Mouse (Mus musculus) MEL (cell line): ENCODE measurements around the gene Rabgap1l. TPM values are rescaled to one million over a fixed set of nuclear protein-coding genes. Genes with fewer than 3 reads are reported as not detected.

Experiments used
- DNase-seq: peaks from one replicate; pipeline ENCODE4 v3.0.0; 2011; ENCODE audit warnings: low read depth, low spot score
- H3K27ac ChIP-seq: 2 replicates; pipeline ENCODE4 v1.5.1; 2012; ENCODE audit warnings: low read depth, mild to moderate bottlenecking, control low read depth, low read length, moderate library complexity; ENCODE audit not compliant: control insufficient read depth
- H3K27me3 ChIP-seq, 2 experiments: fragments of 150-350 bp in 1 of 2; sonication (generic) in 1 of 2; 2 replicates each; pipeline ENCODE4 v1.6.1; 2012; ENCODE audit warnings: low read length in 2 of 2, mild to moderate bottlenecking in 2 of 2, improper control_type of control experiment in 1 of 2, moderate library complexity in 1 of 2; ENCODE audit not compliant: insufficient read depth in 2 of 2, control insufficient read depth in 1 of 2
- H3K36me3 ChIP-seq, 2 experiments: 2 replicates each; pipeline ENCODE4 v1.6.1; 2012 to 2014; ENCODE audit warnings: low read length in 2 of 2, improper control_type of control experiment in 1 of 2, inconsistent platforms in 1 of 2, mild to moderate bottlenecking in 1 of 2; ENCODE audit not compliant: insufficient read depth in 2 of 2, control insufficient read depth in 1 of 2
- H3K4me1 ChIP-seq, 2 experiments: fragments of 150-350 bp in 1 of 2; sonication (generic) in 1 of 2; 2 replicates each; pipeline ENCODE4 v1.6.1; 2012; ENCODE audit warnings: low read length in 2 of 2, improper control_type of control experiment in 1 of 2, mild to moderate bottlenecking in 1 of 2; ENCODE audit not compliant: insufficient read depth in 2 of 2, control insufficient read depth in 1 of 2
- H3K4me3 ChIP-seq, 2 experiments: fragments of 150-350 bp in 1 of 2; sonication (generic) in 1 of 2; 2 replicates each; pipeline ENCODE4 v1.5.1; 2012; ENCODE audit warnings: low read depth in 2 of 2, low read length in 2 of 2, mild to moderate bottlenecking in 2 of 2, moderate library complexity in 2 of 2, control low read depth in 1 of 2, improper control_type of control experiment in 1 of 2; ENCODE audit not compliant: control insufficient read depth in 1 of 2, insufficient read depth in 1 of 2
- H3K79me2 ChIP-seq: 2 replicates; pipeline ENCODE4 v1.6.1; 2012; ENCODE audit warnings: mild to moderate bottlenecking, low read length, moderate library complexity; ENCODE audit not compliant: control insufficient read depth, poor library complexity, insufficient read depth
- H3K9ac ChIP-seq: 2 replicates; pipeline ENCODE4 v1.6.1; 2012; ENCODE audit warnings: low read depth, mild to moderate bottlenecking, control low read depth, low read length, moderate library complexity; ENCODE audit not compliant: control insufficient read depth, poor library complexity, severe bottlenecking
- H3K9me3 ChIP-seq: fragments of 150-350 bp; sonication (generic); replicated peaks from 2 replicates; pipeline ENCODE4 v1.6.1; 2012; ENCODE audit warnings: mild to moderate bottlenecking, low read length, improper control_type of control experiment, moderate library complexity; ENCODE audit not compliant: insufficient read depth
- E2F4 ChIP-seq: IDR thresholded peaks from 2 replicates; pipeline ENCODE4 v1.6.1; 2011; ENCODE audit warnings: low read depth, low read length, improper control_type of control experiment, borderline replicate concordance
- GABPA ChIP-seq: IDR thresholded peaks from 2 replicates; pipeline ENCODE4 v1.6.1; 2012; ENCODE audit warnings: low read depth, mild to moderate bottlenecking, inconsistent platforms, low read length, improper control_type of control experiment, moderate library complexity
- HCFC1 ChIP-seq: IDR thresholded peaks from 2 replicates; pipeline ENCODE4 v1.6.1; 2012; ENCODE audit warnings: low read depth, mild to moderate bottlenecking, inconsistent platforms, low read length, improper control_type of control experiment, moderate library complexity
- JUND ChIP-seq: IDR thresholded peaks from 2 replicates; pipeline ENCODE4 v1.6.1; 2011; ENCODE audit warnings: low read depth, mild to moderate bottlenecking, improper control_type of control experiment, low read length
- KAT2A ChIP-seq: conservative IDR thresholded peaks from 2 replicates; pipeline ENCODE4 v1.6.1; 2012; ENCODE audit warnings: low read depth, low read length, improper control_type of control experiment, inconsistent platforms
- MEF2A ChIP-seq: IDR thresholded peaks from 2 replicates; pipeline ENCODE4 v1.6.1; 2014; ENCODE audit warnings: low read depth, mild to moderate bottlenecking, inconsistent platforms, low read length, improper control_type of control experiment; ENCODE audit not compliant: poor library complexity, insufficient replicate concordance, severe bottlenecking; ENCODE audit errors: extremely low read depth
- MXI1 ChIP-seq: IDR thresholded peaks from 2 replicates; pipeline ENCODE4 v1.6.1; 2011; ENCODE audit warnings: mild to moderate bottlenecking, low read depth, low read length, improper control_type of control experiment
- MYC ChIP-seq: IDR thresholded peaks from 2 replicates; pipeline ENCODE4 v1.6.1; 2011; ENCODE audit warnings: low read depth, mild to moderate bottlenecking, low read length, improper control_type of control experiment, moderate library complexity
- NELFE ChIP-seq: IDR thresholded peaks from 2 replicates; pipeline ENCODE4 v1.6.1; 2011; ENCODE audit warnings: low read depth, low read length, improper control_type of control experiment
- TAL1 ChIP-seq: IDR thresholded peaks from 2 replicates; pipeline ENCODE4 v1.6.1; 2012; ENCODE audit warnings: mild to moderate bottlenecking, inconsistent platforms, low read length, moderate library complexity, mixed read lengths
- TCF12 ChIP-seq: IDR thresholded peaks from 2 replicates; pipeline ENCODE4 v1.6.1; 2014; ENCODE audit warnings: low read depth, mild to moderate bottlenecking, inconsistent platforms, low read length, improper control_type of control experiment, moderate library complexity
- ZNF384 ChIP-seq: IDR thresholded peaks from 2 replicates; pipeline ENCODE4 v1.6.1; 2012; ENCODE audit warnings: low read depth, mild to moderate bottlenecking, inconsistent platforms, low read length, improper control_type of control experiment
- polyA plus RNA-seq, 2 experiments: library from polyadenylated mRNA; stranded (reverse) in 1 of 2; unstranded in 1 of 2; fragments of >175 nt in 1 of 2; fragments of >200 nt in 1 of 2; gene quantifications; 2 replicates each; pipeline versions ENCODE4 v1.2.1 to v1.2.4; 2012; ENCODE audit warnings: low replicate concordance in 2 of 2, low read depth in 1 of 2; ENCODE audit not compliant: insufficient read length in 2 of 2, insufficient read depth in 1 of 2, missing spikeins in 1 of 2
- total RNA-seq: library from RNA; depleted of rRNA; stranded (reverse); fragments of 300-350 nt; gene quantifications from 2 replicates; pipeline ENCODE4 v1.2.3, GENCODE M21; 2012

Gene Rabgap1l
- total and polyA plus RNA-seq, 3 experiments, result 24.1 to 26.2 TPM; not detected in 1

DNA sequence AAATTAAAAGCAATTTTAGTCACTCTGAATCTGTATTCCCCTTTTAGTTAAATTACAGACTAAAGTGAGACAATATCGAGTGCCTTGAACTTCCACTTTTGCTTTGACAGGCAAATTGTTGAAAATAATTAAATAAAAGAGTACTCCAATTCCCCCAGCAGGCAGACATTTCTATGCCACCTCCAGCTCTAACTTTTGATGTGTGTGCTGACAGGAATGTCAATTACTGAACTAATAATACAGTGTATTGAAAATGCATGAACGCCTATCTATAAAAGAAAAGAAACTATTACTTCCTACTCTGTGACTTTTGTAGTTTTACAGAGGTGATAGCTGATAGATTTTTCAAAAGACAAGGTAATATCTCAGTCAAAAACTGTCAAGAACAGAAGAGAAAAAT, 118.2 kb downstream of the Rabgap1l start:
- Histone ChIP-seq H3K36me3 (peaks cover 0 to 5% of the 10 kb centered on the region in 2 experiments; a peak in 1 of 4 replicates), H3K27ac (no peak overlapping the region), H3K9me3 (no peaks in the 10 kb centered on the region), H3K27me3 (no peaks in the 10 kb centered on the region), H3K4me3 (no peak overlapping the region), H3K9ac (no peak overlapping the region), H3K4me1 (peaks cover 0 to 3% of the 10 kb centered on the region in 2 experiments; a peak in 2 of 4 replicates), H3K79me2 (no peaks in the 10 kb centered on the region)
- DNase-seq, result no peak
- TF ChIP-seq NELFE (no peak), TAL1 (no peak), E2F4 (no peak)

DNA sequence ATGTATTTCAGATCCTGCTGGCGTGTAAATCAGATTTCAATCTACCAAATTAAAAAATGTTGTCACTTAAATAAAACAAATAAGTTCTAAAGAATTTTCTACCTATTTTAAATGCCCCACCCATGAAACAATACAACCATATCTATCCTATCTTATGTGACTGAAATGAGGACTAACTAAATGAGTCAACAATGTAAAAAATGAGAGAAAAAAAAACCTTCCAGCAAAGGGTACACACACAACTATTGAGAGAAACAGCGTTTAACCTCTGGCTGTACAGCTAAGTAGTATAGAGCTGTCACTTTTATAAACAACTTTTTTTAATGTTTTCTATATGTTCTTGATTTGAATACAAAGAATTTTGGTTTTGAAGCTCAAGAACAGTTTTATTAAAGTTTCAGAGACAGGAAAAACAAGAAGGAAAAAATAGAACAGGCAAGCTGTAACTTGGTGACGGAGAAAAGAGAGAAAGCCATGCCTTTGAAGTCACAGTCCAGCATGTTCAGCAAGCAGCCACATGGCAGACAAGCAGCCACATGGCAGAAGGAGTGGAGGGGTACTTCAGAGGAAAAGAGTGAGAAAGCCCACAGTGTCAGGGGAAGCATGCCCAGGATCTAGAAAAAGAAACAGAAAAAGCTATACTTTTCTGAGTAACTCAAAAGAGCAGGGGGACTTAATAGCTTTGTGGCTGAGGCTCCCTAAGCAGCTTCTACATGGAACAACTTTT, 120.8 kb downstream of the Rabgap1l start:
- Histone ChIP-seq H3K4me3 (no peak overlapping the region), H3K79me2 (no peaks in the 10 kb centered on the region), H3K27me3 (no peaks in the 10 kb centered on the region), H3K36me3 (peaks cover 0 to 4% of the 10 kb centered on the region in 2 experiments; a peak in 1 of 4 replicates), H3K27ac (no peak overlapping the region), H3K9ac (no peak overlapping the region), H3K4me1 (no peaks in the 10 kb centered on the region), H3K9me3 (no peaks in the 10 kb centered on the region)
- TF ChIP-seq TCF12, result no peak
- no peak for TF ChIP-seq HCFC1
- no peak for TF ChIP-seq KAT2A
- no peak for TF ChIP-seq GABPA
- no peak for TF ChIP-seq E2F4
- no peak for TF ChIP-seq MEF2A
- no peak for TF ChIP-seq MYC
- TF ChIP-seq MXI1, result no peak
- TF ChIP-seq ZNF384, result no peak
- DNase-seq, result no peak

DNA sequence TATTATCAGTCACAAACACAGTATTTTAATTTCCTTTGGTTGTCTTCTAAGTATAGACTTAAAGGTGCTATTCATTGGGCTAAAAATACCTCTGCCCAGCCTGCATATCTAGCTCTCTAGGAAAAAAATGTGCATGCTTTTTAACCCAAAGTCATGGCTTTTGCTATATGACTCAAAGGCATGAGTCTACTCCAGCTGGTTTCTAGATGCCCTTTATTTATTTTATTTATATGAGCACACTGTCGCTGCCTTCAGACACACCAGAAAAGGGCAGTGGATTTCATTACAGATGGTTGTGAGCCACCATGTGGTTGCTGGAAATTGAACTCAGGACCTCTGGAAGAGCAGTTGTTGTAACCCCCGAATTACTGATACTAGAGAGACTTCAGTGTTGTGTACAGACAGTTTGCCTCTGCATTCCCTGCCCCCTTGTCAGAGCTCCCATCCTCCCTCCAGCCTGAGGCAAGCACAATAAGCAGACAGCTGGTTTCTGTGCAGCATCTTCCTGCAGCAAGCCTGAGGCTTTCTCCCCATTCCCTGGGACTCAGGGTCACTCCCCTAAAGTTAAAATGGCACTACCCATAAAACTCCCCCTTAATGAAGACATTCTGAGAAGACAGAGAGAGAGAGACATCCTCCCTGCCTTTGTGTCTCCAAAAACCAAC, 137.1 kb downstream of the Rabgap1l start:
- Histone ChIP-seq H3K36me3 (no peaks in the 10 kb centered on the region), H3K79me2 (no peaks in the 10 kb centered on the region), H3K4me3 (no peak overlapping the region), H3K27me3 (no peaks in the 10 kb centered on the region), H3K27ac (no peak overlapping the region), H3K9me3 (no peaks in the 10 kb centered on the region), H3K4me1 (no peaks in the 10 kb centered on the region), H3K9ac (no peak overlapping the region)
- no peak for DNase-seq
- TF ChIP-seq JUND (no peak), KAT2A (no peak), MYC (no peak)
